Mouse (Mus musculus) E14TG2a.4 (cell line): ENCODE measurements around the gene Olfr444.

ENCODE experiments used
- CTCF ChIP-seq: conservative IDR thresholded peaks from 2 replicates; pipeline ENCODE4 v1.5.1; 2014; ENCODE audit warnings: low read length
- POU5F1 ChIP-seq: IDR thresholded peaks from 2 replicates; pipeline ENCODE4 v1.6.1; 2014; ENCODE audit warnings: low read length, borderline replicate concordance

DNA sequence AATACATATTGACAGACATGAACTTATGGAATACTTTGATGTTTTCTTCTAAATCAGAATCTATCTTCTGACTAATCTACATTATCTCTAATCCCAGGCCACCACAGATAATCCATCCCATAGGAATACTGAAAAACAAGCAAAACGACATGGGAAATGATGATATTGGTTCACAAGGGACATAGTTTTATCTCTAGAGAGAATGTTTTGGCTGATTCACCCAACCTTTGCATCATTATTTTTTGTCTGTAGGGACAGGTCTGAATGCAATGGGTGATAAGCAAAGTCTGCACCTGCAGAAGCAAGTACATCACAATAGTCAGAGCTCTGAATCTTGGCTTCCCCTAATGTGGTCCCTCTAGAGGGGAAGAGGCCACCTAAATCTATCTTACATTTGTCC lies at the start of gene Olfr444:
- no peak for TF ChIP-seq CTCF
- no peak for TF ChIP-seq POU5F1
